Mouse (Mus musculus) 416B (cell line): ENCODE results near the gene Pclo.
"Not testable (repeated sequence)": the region's sequence is repeated elsewhere in the genome, so short reads cannot be mapped to it uniquely, and the experiment has no call there.

Source experiments
- DNase-seq: peaks from one replicate; pipeline ENCODE4 v3.0.0; 2011; ENCODE audit warnings: low read depth

The Pclo gene

GRCm38 (mm10) chr5:14680419-14680818, 165.7 kb downstream of the Pclo start:
- DNase-seq, result no peak

GRCm38 (mm10) chr5:14691995-14692394, 177.3 kb downstream of the Pclo start:
- DNase-seq, result no peak

GRCm38 (mm10) chr5:14696745-14697144, 182.0 kb downstream of the Pclo start:
- no peak for DNase-seq

GRCm38 (mm10) chr5:14700900-14701299, 186.2 kb downstream of the Pclo start:
- no peak for DNase-seq

- no peak for DNase-seq
These were observed 190.7 kb downstream of the Pclo start for GRCm38 (mm10) chr5:14705423-14705822.

GRCm38 (mm10) chr5:14707311-14707710, 192.6 kb downstream of the Pclo start:
- DNase-seq, result no peak

GRCm38 (mm10) chr5:14723576-14723975, 208.9 kb downstream of the Pclo start:
- no peak for DNase-seq

- peak; percentile 18 for DNase-seq
These were observed 214.0 kb downstream of the Pclo start for GRCm38 (mm10) chr5:14728676-14729253.

- DNase-seq, result no peak
These were observed 236.2 kb downstream of the Pclo start for GRCm38 (mm10) chr5:14750882-14751281.

GRCm38 (mm10) chr5:14766686-14767085, 252.0 kb downstream of the Pclo start:
- no peak for DNase-seq

- no peak for DNase-seq
These were observed 267.8 kb downstream of the Pclo start for GRCm38 (mm10) chr5:14782362-14783082.

GRCm38 (mm10) chr5:14793891-14794290, 279.2 kb downstream of the Pclo start:
- DNase-seq, result no peak

GRCm38 (mm10) chr5:14807136-14807535, 292.4 kb downstream of the Pclo start:
- peak; percentile 76 for DNase-seq

- no peak for DNase-seq
These were observed 318.6 kb downstream of the Pclo start for GRCm38 (mm10) chr5:14833165-14833860.

GRCm38 (mm10) chr5:14834155-14834991, 319.7 kb downstream of the Pclo start:
- DNase-seq, result no peak

- DNase-seq, result no peak
These were observed 338.9 kb downstream of the Pclo start for GRCm38 (mm10) chr5:14853650-14854049.

GRCm38 (mm10) chr5:14885291-14885690, 370.6 kb downstream of the Pclo start:
- DNase-seq, result not testable (repeated sequence)

- DNase-seq, result no peak
These were observed 377.5 kb downstream of the Pclo start for GRCm38 (mm10) chr5:14892242-14892641.

- DNase-seq, result peak; percentile 15
These were observed 388.8 kb downstream of the Pclo start for GRCm38 (mm10) chr5:14903539-14903938.
